Mouse (Mus musculus) limb, embryonic 10.5 days (tissue): Measurements from ENCODE around the gene Inpp5a. TPM values are rescaled to one million over a fixed set of nuclear protein-coding genes. Genes with fewer than 3 reads are reported as not detected.

ENCODE experiments used
- DNase-seq: peaks from one replicate; pipeline ENCODE4 v3.0.0-alpha.2; 2017; ENCODE audit warnings: low spot score
- H3K27ac ChIP-seq: fragments of 300-500 bp; sonication (generic); 2 replicates; pipeline ENCODE4 v1.5.1; 2016; ENCODE audit warnings: mild to moderate bottlenecking
- H3K27me3 ChIP-seq: fragments of 300-500 bp; sonication (generic); 2 replicates; pipeline ENCODE4 v1.6.1; 2016; ENCODE audit warnings: low read depth, mild to moderate bottlenecking; ENCODE audit not compliant: poor library complexity, severe bottlenecking
- H3K36me3 ChIP-seq: fragments of 300-500 bp; sonication (generic); 2 replicates; pipeline ENCODE4 v1.6.1; 2016; ENCODE audit warnings: mild to moderate bottlenecking, moderate library complexity
- H3K4me1 ChIP-seq: fragments of 300-500 bp; sonication (generic); 2 replicates; pipeline ENCODE4 v1.6.1; 2016
- H3K4me3 ChIP-seq: fragments of 300-500 bp; sonication (generic); 2 replicates; pipeline ENCODE4 v1.5.1; 2016; ENCODE audit warnings: mild to moderate bottlenecking, moderate library complexity
- H3K9me3 ChIP-seq: fragments of 300-500 bp; sonication (generic); replicated peaks from 2 replicates; pipeline ENCODE4 v1.6.1; 2016; ENCODE audit warnings: mild to moderate bottlenecking
- WGBS: fragments of 180-500 bp; shearing (Covaris S2); methylation state at CpG from one replicate; pipeline ENCODE4 v1.1.7; 2016; 5-methylcytosine and 5-hydroxymethylcytosine counted together
- polyA plus RNA-seq: library from polyadenylated mRNA; unstranded; fragments of >200 nt; fragmentation: Nextera tagmentation; extraction: Ambion mirVana; gene quantifications from 2 replicates; pipeline ENCODE4 v1.2.1, GENCODE M21; 2016

Inpp5a gene
- polyA plus RNA-seq, 1 experiment from 2014 or later: 17.3 TPM

DNA sequence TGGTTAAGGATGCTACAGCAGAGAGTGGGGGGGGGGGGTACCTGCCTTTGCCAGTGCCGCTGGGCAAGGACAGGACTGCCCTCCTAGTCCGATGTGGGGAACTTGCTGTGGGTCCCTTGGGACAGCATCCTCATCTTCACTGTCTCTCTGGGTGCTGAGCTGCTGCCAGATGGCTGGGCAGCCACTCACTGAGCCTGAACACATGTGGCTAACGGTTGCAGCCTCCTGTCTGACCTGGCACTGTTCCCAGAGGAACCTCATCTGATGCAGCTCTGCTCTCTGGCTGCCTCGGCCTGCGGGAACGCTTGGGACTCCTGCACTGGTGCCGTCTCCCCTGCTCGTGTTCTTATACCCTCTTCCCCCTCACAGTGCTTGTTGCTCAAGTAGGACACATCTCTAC lies 8.6 kb downstream of the Inpp5a start:
- no peaks in the 10 kb centered on the region for H3K27me3 ChIP-seq
- H3K4me3 ChIP-seq: no peak overlapping the region
- H3K9me3 ChIP-seq: no peaks in the 10 kb centered on the region
- H3K36me3 ChIP-seq: no peaks in the 10 kb centered on the region
- H3K27ac ChIP-seq: no peak overlapping the region
- WGBS: 84% methylated on average over 8 of the region's 8 CpGs
- H3K4me1 ChIP-seq: peaks cover 13% of the 10 kb centered on the region; the same call in 1 of the 2 replicates
- no peak for DNase-seq

DNA sequence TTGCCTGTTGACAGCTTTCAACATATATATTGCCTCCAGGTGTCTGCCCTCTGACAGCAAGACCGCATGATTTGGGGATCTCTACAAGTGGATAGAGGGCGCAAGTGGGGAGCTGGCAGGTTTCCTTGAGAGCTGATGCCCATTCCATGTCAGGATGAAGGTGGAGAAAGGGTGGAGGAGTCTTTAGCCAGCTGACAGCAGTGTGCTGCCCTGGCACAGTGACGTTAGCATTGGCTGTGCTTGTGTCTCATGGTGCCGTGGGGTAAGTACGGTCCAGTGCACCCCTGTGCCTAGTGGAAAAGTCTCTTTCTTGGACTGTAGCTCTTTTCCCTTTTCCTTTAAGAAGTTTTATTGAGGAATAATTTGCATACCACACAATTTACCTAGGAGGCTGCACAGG lies 9.2 kb downstream of the Inpp5a start:
- 92% methylated on average over 5 of the region's 5 CpGs for WGBS
- Histone ChIP-seq H3K4me1 (0 out of 2 replicates have a peak, but pooled peaks cover 9% of the 10 kb centered on the region), H3K9me3 (no peaks in the 10 kb centered on the region), H3K4me3 (no peak overlapping the region), H3K27ac (no peak overlapping the region), H3K27me3 (no peaks in the 10 kb centered on the region), H3K36me3 (no peaks in the 10 kb centered on the region)
- no peak for DNase-seq

DNA sequence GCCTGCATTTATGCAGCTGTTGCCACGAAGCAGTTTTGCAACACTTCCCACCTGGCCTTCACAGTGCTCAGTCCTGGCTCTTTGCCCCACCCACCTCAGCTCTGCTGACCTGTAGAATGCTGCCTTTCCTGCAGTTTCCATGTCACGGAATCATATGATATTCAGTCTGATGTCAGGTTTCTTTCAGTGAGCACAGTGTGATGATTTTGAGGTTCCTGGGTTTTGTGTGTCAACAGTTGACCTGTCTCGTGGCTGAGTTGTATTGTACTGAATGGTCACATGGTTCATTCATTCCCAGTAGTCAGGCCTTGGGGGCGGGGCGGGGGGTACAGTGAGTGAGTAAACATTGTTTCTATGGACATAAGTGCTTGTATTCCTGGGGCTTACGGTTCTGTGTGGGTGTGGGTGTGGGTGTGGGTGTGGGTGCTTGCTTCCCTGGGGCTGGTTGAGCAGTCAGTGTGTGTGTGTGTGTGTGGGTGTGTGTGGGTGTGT lies 9.7 kb downstream of the Inpp5a start:
- H3K36me3 ChIP-seq: no peaks in the 10 kb centered on the region
- no peaks in the 10 kb centered on the region for H3K9me3 ChIP-seq
- no peak for DNase-seq
- H3K4me1 ChIP-seq: 0 out of 2 replicates have a peak, but pooled peaks cover 9% of the 10 kb centered on the region
- H3K27me3 ChIP-seq: no peaks in the 10 kb centered on the region
- 87% methylated on average over 6 of the region's 6 CpGs for WGBS
- no peak overlapping the region for H3K27ac ChIP-seq
- no peak overlapping the region for H3K4me3 ChIP-seq

DNA sequence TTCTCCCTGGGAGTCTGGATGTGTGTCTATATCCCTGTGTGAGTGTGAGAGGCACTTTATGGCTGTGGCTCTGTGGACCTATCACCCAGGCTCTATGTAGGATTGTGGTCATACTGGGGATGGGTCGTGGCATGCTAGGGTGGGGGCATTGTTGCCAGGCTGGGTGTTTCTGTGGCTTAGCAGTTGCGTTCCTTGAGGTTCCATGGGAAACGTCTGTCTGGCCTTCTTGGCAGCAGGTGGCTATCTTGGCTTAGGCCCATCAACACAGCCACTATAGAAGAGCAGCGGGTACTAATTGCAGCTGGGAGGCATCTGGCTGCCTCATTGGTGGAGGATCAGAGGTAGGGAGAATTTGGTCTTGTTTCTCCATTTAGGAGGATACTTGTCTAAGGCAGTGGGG lies 10.7 kb downstream of the Inpp5a start:
- DNase-seq: no peak
- H3K4me3 ChIP-seq: no peak overlapping the region
- no peaks in the 10 kb centered on the region for H3K27me3 ChIP-seq
- WGBS: 93% methylated on average over 4 of the region's 4 CpGs
- no peaks in the 10 kb centered on the region for H3K9me3 ChIP-seq
- H3K27ac ChIP-seq: no peak overlapping the region
- no peaks in the 10 kb centered on the region for H3K36me3 ChIP-seq
- H3K4me1 ChIP-seq: 0 out of 2 replicates have a peak, but pooled peaks cover 9% of the 10 kb centered on the region

DNA sequence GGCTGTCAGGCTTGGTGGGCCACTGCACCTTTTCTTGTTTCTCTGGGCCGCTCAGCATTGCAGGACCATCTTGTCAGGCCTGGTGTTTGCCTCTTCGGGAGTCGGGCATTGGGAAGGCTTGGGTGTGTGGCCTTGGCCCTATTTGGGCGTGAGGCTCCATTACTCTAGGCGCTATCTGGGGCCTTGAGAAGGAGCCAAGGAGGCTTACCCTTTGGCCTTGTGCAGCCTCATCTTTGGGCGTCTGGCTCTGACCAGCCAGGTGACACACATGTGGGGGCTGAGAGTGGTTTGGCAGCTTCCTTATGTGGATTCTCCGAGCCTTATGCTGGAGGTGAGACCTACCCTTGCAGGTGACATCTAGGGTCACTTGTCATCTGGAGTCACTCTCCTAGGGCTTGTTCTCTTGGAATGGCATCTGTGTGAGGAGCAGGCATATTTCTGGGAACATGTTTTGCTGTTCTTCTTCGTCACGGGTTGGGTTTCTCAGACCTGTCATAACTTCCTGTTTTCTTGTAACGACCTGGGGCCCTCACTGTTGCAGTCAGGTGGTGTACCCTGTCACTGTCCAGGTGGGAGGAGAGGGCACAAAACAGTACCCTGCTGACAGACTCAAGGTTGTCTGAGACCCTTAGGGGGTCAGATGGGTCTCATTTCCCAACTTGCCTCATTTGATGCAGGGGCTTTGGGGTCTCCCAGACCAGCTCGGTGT lies 11.2 kb downstream of the Inpp5a start:
- Histone ChIP-seq H3K4me1 (0 out of 2 replicates have a peak, but pooled peaks cover 9% of the 10 kb centered on the region), H3K27me3 (no peaks in the 10 kb centered on the region), H3K9me3 (no peaks in the 10 kb centered on the region), H3K4me3 (no peak overlapping the region), H3K27ac (no peak overlapping the region), H3K36me3 (no peaks in the 10 kb centered on the region)
- no peak for DNase-seq
- WGBS: 88% methylated on average over 11 of the region's 11 CpGs

DNA sequence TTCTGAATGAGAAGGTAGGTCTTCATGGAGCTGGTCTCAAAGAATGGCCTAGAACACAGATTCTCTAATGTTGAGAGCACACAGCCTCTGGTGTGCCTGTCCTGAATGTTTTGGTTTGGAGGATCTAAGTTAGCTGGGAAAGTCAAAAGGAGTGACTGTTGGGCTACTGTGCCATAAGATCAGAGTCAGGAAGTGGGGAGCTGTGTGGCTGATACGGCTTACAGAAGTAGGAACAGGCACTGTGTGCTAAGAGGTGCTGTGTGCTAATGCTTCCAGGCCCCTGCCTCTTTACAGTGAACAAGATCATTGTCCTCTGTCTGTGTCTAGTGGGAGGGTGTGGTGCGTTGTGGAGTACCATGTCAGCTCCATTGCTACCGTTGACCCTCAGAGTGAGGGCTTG lies 12.0 kb downstream of the Inpp5a start:
- H3K27me3 ChIP-seq: no peaks in the 10 kb centered on the region
- H3K9me3 ChIP-seq: no peaks in the 10 kb centered on the region
- H3K4me1 ChIP-seq: 0 out of 2 replicates have a peak, but pooled peaks cover 9% of the 10 kb centered on the region
- H3K27ac ChIP-seq: no peak overlapping the region
- DNase-seq: no peak
- H3K36me3 ChIP-seq: no peaks in the 10 kb centered on the region
- no peak overlapping the region for H3K4me3 ChIP-seq
- WGBS: 90% methylated on average over 3 of the region's 3 CpGs

DNA sequence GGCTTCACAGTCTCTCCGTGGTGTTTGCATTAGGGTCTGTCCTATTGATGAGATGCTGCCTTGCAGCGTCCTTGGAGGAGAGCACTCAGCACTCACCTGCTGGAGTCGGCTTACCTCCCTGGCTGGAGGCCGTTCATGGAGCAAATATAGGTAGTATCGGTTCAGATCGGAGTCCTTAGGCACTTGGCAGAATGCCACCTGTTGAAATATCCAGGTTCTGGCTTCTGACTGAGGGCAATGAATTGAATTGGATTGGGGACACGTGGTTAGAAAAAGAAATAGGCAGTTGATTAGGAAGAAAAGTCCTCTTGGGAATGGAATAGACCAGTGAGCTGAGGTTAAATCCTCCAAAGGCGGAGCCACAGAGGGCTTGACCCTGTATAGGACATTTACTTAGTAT lies 12.9 kb downstream of the Inpp5a start:
- 0 out of 2 replicates have a peak, but pooled peaks cover 9% of the 10 kb centered on the region for H3K4me1 ChIP-seq
- 89% methylated on average over 8 of the region's 8 CpGs for WGBS
- no peaks in the 10 kb centered on the region for H3K27me3 ChIP-seq
- no peaks in the 10 kb centered on the region for H3K36me3 ChIP-seq
- no peak for DNase-seq
- H3K27ac ChIP-seq: no peak overlapping the region
- H3K4me3 ChIP-seq: no peak overlapping the region
- H3K9me3 ChIP-seq: no peaks in the 10 kb centered on the region

DNA sequence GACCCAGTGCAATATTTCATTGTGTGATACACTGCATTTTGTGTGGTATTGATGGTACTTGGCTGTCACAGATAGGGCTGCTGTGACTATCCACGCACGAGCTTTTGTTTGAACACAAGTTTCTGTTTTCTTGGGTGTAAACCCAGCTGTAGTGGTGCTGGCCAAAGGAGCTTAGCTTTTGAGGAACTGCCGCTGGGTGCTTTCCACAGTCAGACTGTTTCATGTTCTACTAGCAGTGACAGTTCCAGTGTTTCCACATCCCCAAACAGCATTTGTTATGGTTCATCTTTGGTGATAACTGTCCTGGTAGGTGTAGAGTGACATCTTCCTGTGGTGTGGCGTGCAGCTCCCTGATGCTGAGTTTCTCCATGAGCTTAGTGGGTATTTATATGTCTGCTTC lies 13.8 kb downstream of the Inpp5a start:
- Histone ChIP-seq H3K27me3 (no peaks in the 10 kb centered on the region), H3K27ac (no peak overlapping the region), H3K4me1 (0 out of 2 replicates have a peak, but pooled peaks cover 9% of the 10 kb centered on the region), H3K36me3 (no peaks in the 10 kb centered on the region), H3K9me3 (no peaks in the 10 kb centered on the region), H3K4me3 (no peak overlapping the region)
- WGBS: 97% methylated on average over 4 of the region's 4 CpGs
- no peak for DNase-seq

DNA sequence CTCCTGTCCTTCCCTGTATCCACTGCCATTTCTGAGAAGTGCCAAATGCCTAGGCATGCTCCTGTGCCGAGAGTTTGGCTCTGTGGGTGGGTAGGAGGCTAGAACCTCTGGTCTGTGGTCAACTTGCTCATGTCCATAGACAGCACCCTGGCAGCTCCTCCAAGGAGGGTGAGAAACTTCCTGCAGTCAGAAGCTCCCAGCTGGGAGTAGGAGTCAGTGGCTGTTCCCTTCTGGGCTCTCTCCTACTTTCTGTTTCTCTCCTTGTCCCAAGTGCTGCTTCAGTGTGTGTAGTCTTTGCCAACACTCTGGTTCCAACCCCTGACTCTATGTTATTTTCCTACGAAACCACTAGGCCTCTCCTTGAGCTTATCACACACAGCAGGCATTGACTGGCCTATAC lies 17.7 kb downstream of the Inpp5a start:
- no peak for DNase-seq
- Histone ChIP-seq H3K27me3 (no peaks in the 10 kb centered on the region), H3K4me1 (no peaks in the 10 kb centered on the region), H3K36me3 (no peaks in the 10 kb centered on the region), H3K4me3 (no peak overlapping the region), H3K9me3 (no peaks in the 10 kb centered on the region), H3K27ac (no peak overlapping the region)
- 92% methylated on average over 2 of the region's 2 CpGs for WGBS

DNA sequence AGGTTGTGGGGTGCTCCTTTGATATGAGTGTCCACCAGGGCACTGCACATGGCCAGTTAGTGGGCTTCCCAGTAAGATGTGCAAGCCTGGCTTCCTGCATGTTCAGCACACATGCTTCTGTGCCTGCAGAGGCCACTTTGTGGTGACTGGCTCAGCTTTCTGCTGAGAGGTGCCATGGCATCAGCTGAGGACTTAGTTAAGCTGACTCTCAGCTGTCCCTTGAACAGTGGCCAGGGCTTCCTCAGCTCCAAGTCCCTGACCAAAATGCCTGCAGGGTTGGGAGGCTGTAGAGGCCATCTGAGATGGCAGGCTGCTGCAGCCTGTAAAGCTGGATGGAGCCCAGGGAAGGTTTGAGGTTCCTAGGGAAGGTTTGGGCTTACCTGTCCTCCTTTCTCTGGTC lies 19.1 kb downstream of the Inpp5a start:
- H3K4me3 ChIP-seq: no peak overlapping the region
- H3K36me3 ChIP-seq: no peaks in the 10 kb centered on the region
- no peak overlapping the region for H3K27ac ChIP-seq
- no peak for DNase-seq
- no peaks in the 10 kb centered on the region for H3K9me3 ChIP-seq
- H3K27me3 ChIP-seq: no peaks in the 10 kb centered on the region
- H3K4me1 ChIP-seq: no peaks in the 10 kb centered on the region

DNA sequence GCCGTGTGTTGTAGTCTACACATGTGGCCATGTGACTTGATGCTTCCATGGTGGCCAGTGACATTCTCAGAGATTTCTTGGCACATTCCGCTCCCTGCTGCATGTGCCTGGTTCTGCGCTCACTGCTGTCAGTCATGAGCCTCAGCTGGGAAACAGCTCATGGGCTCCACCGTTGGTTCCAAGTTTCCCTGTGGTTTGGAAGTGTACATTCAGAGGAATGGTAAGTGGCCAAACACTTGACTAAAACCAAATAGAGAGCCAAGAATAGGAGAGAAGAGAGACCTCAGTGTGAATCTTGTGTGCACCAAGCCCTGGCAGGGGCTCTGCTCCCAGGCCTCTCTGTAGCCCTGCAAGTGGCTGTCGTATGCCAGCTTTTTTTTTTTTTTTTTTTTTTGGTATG lies 21.0 kb downstream of the Inpp5a start:
- H3K4me1 ChIP-seq: 0 out of 2 replicates have a peak, but pooled peaks cover 2% of the 10 kb centered on the region
- H3K9me3 ChIP-seq: no peaks in the 10 kb centered on the region
- 92% methylated on average over 5 of the region's 5 CpGs for WGBS
- DNase-seq: no peak
- H3K27me3 ChIP-seq: no peaks in the 10 kb centered on the region
- H3K27ac ChIP-seq: no peak overlapping the region
- H3K4me3 ChIP-seq: no peak overlapping the region
- H3K36me3 ChIP-seq: no peaks in the 10 kb centered on the region

DNA sequence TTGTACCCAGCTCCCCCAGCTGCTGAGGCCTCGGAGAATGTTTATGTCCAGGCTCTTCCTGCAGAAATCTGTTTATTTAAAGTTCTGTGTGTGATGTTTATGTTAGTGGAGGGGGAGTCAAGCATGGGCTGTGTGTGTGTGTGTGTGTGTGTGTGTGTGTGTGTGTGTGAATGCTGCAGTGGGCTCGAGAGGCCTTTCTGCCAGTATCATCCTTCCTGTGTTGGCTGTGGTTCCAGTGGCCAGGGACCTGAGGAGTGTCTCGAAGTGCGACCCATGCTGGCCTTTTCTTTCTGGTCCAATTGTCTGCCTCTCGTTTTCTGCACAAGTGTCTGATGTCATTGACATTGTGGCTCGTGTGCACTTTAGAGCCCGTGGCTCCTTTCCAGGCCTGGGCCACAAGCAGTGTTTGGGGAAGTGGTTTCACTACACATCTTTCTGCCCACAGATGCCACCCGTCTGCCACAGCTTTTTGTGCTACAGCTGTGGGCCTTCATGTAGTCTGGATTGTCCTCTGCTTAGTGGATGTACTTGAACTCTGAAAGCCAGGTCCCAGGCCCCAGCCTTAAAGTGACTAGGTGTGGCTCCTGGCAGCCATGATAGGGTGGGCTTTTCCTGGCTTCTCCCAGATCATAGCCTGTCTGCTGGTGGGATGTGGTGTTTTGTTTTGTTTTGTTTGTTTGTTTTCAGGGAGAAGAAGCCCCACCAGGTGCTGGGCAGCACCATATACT lies 23.5 kb downstream of the Inpp5a start:
- WGBS: 65% methylated on average over 8 of the region's 8 CpGs
- Histone ChIP-seq H3K4me1 (peaks cover 17% of the 10 kb centered on the region), H3K27ac (no peak overlapping the region)

DNA sequence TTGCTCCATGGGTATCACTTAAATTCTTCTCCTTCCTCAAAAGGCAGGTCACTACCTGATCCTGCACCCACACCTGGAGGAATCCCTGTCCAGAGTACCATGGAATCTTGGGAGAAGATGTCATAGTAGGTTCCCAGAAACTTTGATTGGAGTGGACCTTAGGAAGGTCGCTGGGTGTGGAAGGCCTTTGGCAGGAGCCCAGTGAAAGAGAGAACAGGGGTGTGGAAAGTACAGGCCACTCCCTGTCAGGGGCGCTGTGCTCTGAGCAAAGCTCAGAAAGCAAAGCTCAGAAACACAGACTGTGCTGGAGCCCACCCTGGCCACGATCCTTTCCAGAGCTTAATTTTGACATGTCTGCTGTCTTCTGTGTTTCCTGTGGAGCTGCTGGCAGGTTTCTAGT lies 24.5 kb downstream of the Inpp5a start:
- Histone ChIP-seq H3K27me3 (no peaks in the 10 kb centered on the region), H3K27ac (no peak overlapping the region), H3K4me1 (peaks cover 17% of the 10 kb centered on the region), H3K36me3 (no peaks in the 10 kb centered on the region), H3K4me3 (no peak overlapping the region), H3K9me3 (no peaks in the 10 kb centered on the region)
- WGBS: 90% methylated on average over 3 of the region's 3 CpGs
- DNase-seq: no peak

More for the DNA sequence above, 23.5 kb downstream of the Inpp5a start:
- DNase-seq: no peak
- Histone ChIP-seq H3K27me3 (no peaks in the 10 kb centered on the region), H3K36me3 (no peaks in the 10 kb centered on the region), H3K4me3 (no peak overlapping the region), H3K9me3 (no peaks in the 10 kb centered on the region)
